Mouse (Mus musculus) hindbrain, embryonic 14.5 days (tissue): ENCODE measurements around the gene Phospho1. TPM values are rescaled to one million over a fixed set of nuclear protein-coding genes. Genes with fewer than 3 reads are reported as not detected.
"Not testable (repeated sequence)": the region's sequence is repeated elsewhere in the genome, so short reads cannot be mapped to it uniquely, and the experiment has no call there.

Experiments
- ATAC-seq: fragments of 200-750 bp; cut with Nextera tagmentation; 2 replicates; pipeline ENCODE4 v1.8.0; 2017; ENCODE audit warnings: moderate number of reproducible peaks, mild to moderate bottlenecking, moderate TSS enrichment, moderate library complexity; ENCODE audit not compliant: low FRiP score
- DNase-seq: peaks from one replicate; pipeline ENCODE4 v3.0.0-alpha.2; 2015; ENCODE audit warnings: low spot score
- H3K27ac ChIP-seq: fragments of 300-500 bp; sonication (generic); 2 replicates; pipeline ENCODE4 v1.5.1; 2014; ENCODE audit warnings: mild to moderate bottlenecking, moderate library complexity
- H3K27me3 ChIP-seq: fragments of 300-500 bp; sonication (generic); 2 replicates; pipeline ENCODE4 v1.6.1; 2014; ENCODE audit warnings: mild to moderate bottlenecking, low read length, mixed read lengths; ENCODE audit not compliant: control insufficient read depth, insufficient read depth
- H3K36me3 ChIP-seq: fragments of 300-500 bp; sonication (generic); replicated peaks from 2 replicates; pipeline ENCODE4 v1.6.1; 2014; ENCODE audit not compliant: control insufficient read depth, insufficient read depth
- H3K4me1 ChIP-seq: fragments of 300-500 bp; sonication (generic); replicated peaks from 2 replicates; pipeline ENCODE4 v1.6.1; 2014; ENCODE audit warnings: antibody characterized with exemption, low read length, mixed read lengths; ENCODE audit not compliant: control insufficient read depth, insufficient read depth
- H3K4me2 ChIP-seq: fragments of 300-500 bp; sonication (generic); replicated peaks from 2 replicates; pipeline ENCODE4 v1.6.1; 2014; ENCODE audit warnings: mild to moderate bottlenecking, moderate library complexity
- H3K4me3 ChIP-seq: fragments of 300-500 bp; sonication (generic); replicated peaks from 2 replicates; pipeline ENCODE4 v1.5.1; 2014; ENCODE audit warnings: mild to moderate bottlenecking, low read length
- H3K9ac ChIP-seq: fragments of 300-500 bp; sonication (generic); 2 replicates; pipeline ENCODE4 v1.6.1; 2014
- H3K9me3 ChIP-seq: fragments of 300-500 bp; sonication (generic); 2 replicates; pipeline ENCODE4 v1.6.1; 2016; ENCODE audit warnings: low read length; ENCODE audit not compliant: control insufficient read depth
- WGBS: fragments of 180-500 bp; shearing (Covaris S2); extraction: QIAGEN DNeasy Blood & Tissue Kit; methylation state at CpG from one replicate; pipeline ENCODE4 v1.1.7; 2014; 5-methylcytosine and 5-hydroxymethylcytosine counted together
- polyA plus RNA-seq: library from polyadenylated mRNA; unstranded; fragments of >200 nt; fragmentation: Nextera tagmentation; extraction: Ambion mirVana; gene quantifications from 2 replicates; pipeline ENCODE4 v1.2.1, GENCODE M21; 2014

The Phospho1 gene
- polyA plus RNA-seq, 1 experiment from 2014 or later, result 0.37 TPM

DNA sequence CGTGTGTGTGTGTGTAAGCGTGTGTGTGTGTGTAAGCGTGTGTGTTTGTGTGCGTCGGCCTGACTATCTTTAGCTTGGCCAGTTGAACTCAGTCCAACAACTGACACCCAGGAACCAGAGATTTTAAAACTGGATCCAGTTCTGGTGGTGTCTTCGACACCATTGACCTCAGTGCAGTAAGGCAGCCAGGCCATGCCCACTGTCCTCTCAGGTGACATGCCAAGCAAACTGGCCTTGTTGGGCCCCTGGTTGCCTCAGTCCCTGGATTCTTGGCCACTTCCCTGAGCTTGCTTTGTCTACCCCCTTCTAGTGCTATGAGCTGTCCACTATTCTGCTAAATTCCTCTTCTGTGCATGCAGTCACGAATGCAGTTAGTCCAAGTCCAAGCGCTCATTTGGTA is 37.1 kb downstream of the Phospho1 start:
- Histone ChIP-seq H3K36me3 (no peaks in the 10 kb centered on the region), H3K27me3 (no peaks in the 10 kb centered on the region), H3K9me3 (no peaks in the 10 kb centered on the region), H3K4me2 (no peak overlapping the region), H3K9ac (no peak overlapping the region), H3K4me3 (no peak overlapping the region), H3K27ac (no peak overlapping the region), H3K4me1 (0 out of 2 replicates have a peak, but pooled peaks cover 11% of the 10 kb centered on the region)
- no peak for ATAC-seq
- WGBS, result 97% methylated on average over 8 of the region's 8 CpGs
- no peak for DNase-seq

DNA sequence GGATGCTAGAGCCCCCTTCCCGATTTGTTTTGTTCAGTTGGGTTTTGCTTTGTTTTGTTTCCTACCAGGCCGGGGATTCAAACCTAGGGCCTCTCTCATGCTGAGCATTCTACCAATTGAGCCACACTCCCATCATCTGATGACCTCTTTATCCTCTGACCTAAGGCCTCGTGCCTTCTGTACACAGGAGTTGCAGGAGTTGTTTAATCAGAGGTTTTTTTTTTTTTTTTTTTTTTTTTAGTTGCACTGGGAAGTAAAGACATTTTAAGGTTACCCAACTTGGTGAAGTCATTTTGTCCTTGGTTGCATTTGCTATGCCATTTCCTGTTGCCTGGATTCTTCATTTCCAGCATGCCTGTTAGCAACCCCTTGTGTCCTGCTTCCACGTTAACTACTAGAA is 45.1 kb downstream of the Phospho1 start:
- Histone ChIP-seq H3K4me1 (no peaks in the 10 kb centered on the region), H3K27ac (no peak overlapping the region), H3K27me3 (no peaks in the 10 kb centered on the region), H3K4me2 (no peak overlapping the region), H3K9me3 (no peaks in the 10 kb centered on the region), H3K4me3 (no peak overlapping the region), H3K9ac (no peak overlapping the region), H3K36me3 (no peaks in the 10 kb centered on the region)
- ATAC-seq (no peak), DNase-seq (no peak)
- 84% methylated on average over 4 of the region's 4 CpGs for WGBS

DNA sequence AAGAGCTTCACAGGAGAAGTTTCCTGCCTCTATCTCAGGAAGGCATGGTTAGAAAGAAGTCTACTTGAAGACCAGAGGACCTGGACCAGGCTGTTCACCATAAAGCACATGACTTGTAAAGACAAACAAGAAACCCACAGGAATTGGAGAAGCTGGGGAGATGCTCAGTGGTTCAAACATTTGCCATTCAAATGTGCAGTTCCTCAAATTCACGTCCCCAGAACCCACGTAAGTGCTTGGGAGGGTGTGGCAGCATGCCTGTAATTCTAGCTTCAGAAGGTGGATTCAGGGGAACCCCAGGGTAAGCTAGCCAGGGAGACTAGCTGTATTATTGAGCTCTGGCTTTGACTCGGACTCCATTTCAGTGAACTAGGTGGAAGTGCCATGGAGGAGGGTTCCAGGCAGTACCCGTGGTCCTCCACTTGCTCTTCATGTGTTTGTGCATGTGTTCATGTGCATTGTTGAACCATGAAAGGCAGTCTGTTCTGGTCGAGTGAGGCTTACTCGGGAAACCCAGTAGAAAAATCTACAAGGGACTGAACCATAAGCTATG is 45.7 kb downstream of the Phospho1 start:
- ATAC-seq, result no peak
- WGBS, result 75% methylated on average over 6 of the region's 6 CpGs

DNA sequence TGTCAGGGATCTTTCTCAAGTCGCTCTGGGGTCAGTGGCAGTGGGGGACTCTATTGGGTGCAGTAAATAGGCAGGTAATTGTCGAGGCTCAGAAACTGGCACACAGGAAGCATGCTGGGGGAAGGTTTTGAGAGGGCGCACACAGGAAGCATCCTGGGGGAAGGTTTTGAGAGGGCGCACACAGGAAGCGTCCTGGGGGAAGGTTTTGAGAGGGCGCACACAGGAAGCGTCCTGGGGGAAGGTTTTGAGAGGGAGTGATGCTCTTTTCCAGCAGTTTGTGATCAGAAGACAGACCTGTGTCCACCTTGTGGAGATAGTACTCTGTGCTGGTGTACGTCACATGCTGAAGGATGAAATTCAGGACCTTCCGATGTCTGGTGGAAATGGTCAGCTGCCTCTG is 51.5 kb downstream of the Phospho1 start:
- no peak overlapping the region for H3K27ac ChIP-seq
- no peak overlapping the region for H3K4me3 ChIP-seq
- H3K9me3 ChIP-seq, result no peaks in the 10 kb centered on the region
- 25% methylated on average over 9 of the region's 9 CpGs for WGBS
- H3K9ac ChIP-seq, result no peak overlapping the region
- H3K4me1 ChIP-seq, result no peaks in the 10 kb centered on the region
- H3K36me3 ChIP-seq, result no peaks in the 10 kb centered on the region
- H3K4me2 ChIP-seq, result peak overlapping the region; percentile 19; the same call in 1 of the 2 replicates
- DNase-seq, result no peak
- no peaks in the 10 kb centered on the region for H3K27me3 ChIP-seq
- ATAC-seq, result no peak

More for the DNA sequence above, 45.7 kb downstream of the Phospho1 start:
- Histone ChIP-seq H3K4me1 (no peaks in the 10 kb centered on the region), H3K9me3 (no peaks in the 10 kb centered on the region), H3K4me3 (no peak overlapping the region), H3K27me3 (no peaks in the 10 kb centered on the region), H3K9ac (no peak overlapping the region), H3K4me2 (no peak overlapping the region), H3K36me3 (no peaks in the 10 kb centered on the region), H3K27ac (no peak overlapping the region)
- DNase-seq, result no peak

DNA sequence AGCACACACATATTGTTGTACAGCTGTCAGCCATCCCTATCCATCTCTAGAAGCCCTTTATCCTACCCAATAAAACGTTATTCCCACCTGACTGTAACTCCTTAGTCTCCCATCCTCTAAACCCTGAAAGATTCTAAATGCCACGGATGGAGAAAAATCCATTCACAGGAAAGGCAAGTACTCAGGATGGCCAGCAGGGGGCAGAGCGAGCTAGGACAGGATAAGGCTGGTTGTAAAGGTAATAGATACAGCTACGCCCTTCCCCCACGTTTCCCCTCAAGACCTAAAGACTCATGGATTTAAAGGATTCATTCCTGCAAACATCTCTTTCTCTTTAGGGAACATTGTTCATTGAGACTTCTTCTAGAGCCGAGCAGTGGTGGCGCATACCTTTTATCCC is 52.0 kb downstream of the Phospho1 start:
- H3K9ac ChIP-seq, result no peak overlapping the region
- H3K36me3 ChIP-seq, result no peaks in the 10 kb centered on the region
- ATAC-seq, result no peak
- no peak overlapping the region for H3K4me3 ChIP-seq
- no peaks in the 10 kb centered on the region for H3K9me3 ChIP-seq
- peak; percentile 76 for DNase-seq
- H3K4me1 ChIP-seq, result no peaks in the 10 kb centered on the region
- WGBS, result 27% methylated on average over 7 of the region's 7 CpGs
- no peaks in the 10 kb centered on the region for H3K27me3 ChIP-seq
- peak overlapping the region; percentile 19; the same call in 1 of the 2 replicates for H3K4me2 ChIP-seq
- H3K27ac ChIP-seq, result no peak overlapping the region

DNA sequence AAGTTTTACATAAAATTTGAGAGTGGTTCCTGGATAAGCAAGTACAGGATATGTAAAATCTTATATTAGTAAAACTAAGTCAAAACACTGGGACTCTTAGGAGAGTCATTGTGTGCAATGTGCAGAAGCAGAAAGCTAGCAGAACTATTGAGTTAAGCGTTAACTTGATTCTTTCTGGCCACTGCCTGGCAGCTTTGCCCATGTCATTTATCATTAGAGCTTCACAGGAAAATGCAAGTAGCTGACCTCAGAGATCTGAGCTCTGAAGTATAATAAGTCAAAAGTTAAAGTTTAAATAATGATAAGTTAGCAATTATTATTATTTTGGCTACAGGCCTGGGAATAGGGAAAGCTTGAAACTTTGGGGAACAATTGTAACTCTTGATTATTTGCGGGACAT is 55.6 kb downstream of the Phospho1 start:
- not testable (repeated sequence) for H3K9me3 ChIP-seq, H3K27me3 ChIP-seq, ATAC-seq, DNase-seq, H3K36me3 ChIP-seq, H3K9ac ChIP-seq, H3K4me2 ChIP-seq, H3K27ac ChIP-seq, H3K4me1 ChIP-seq, H3K4me3 ChIP-seq
- 74% methylated on average over 2 of the region's 2 CpGs for WGBS

Other genes starting within 250 kb of the Phospho1 start
- gene Ngfr, start 236.8 kb upstream of the Phospho1 start, polyA plus RNA-seq, result 38.2 and 48.5 TPM in 2 replicates
- gene Phb, start 157.5 kb upstream of the Phospho1 start, polyA plus RNA-seq, result 200 and 220 TPM in 2 replicates
- gene Zfp652, start 111.8 kb upstream of the Phospho1 start, polyA plus RNA-seq, result 10.9 and 12.8 TPM in 2 replicates
- gene B130006D01Rik, start 100.9 kb upstream of the Phospho1 start, polyA plus RNA-seq, result 0.83 and 1.6 TPM in 2 replicates
- 2.4 and 2.7 TPM in 2 replicates for gene Gngt2, start 12.7 kb downstream of the Phospho1 start, polyA plus RNA-seq
- 1.6 and 1.9 TPM in 2 replicates for gene Abi3, start 18.0 kb downstream of the Phospho1 start, polyA plus RNA-seq
- gene B4galnt2, start 90.4 kb downstream of the Phospho1 start, polyA plus RNA-seq, result not detected in 2 replicates
- 6.5 and 7.0 TPM in 2 replicates for gene Igf2bp1, start 181.4 kb downstream of the Phospho1 start, polyA plus RNA-seq
- gene Gip, start 200.0 kb downstream of the Phospho1 start, polyA plus RNA-seq, result not detected in 2 replicates
- gene Snf8, start 210.4 kb downstream of the Phospho1 start, polyA plus RNA-seq, result 46.3 and 57.3 TPM in 2 replicates
- gene Ube2z, start 240.9 kb downstream of the Phospho1 start, polyA plus RNA-seq, result 32.3 and 38.6 TPM in 2 replicates